Mouse (Mus musculus) B cell, adult 62 days (primary cell): ENCODE data around the gene Nuf2. TPM values are rescaled to one million over a fixed set of nuclear protein-coding genes. Genes with fewer than 3 reads are reported as not detected.

Source experiments
- total RNA-seq: library from RNA; stranded (reverse); gene quantifications from 4 replicates; pipeline ENCODE4 v1.2.4, GENCODE M21; 2023

The Nuf2 gene
- 0.66 to 1.9 TPM (median 1.5 TPM) in 4 replicates for total RNA-seq

DNA sequence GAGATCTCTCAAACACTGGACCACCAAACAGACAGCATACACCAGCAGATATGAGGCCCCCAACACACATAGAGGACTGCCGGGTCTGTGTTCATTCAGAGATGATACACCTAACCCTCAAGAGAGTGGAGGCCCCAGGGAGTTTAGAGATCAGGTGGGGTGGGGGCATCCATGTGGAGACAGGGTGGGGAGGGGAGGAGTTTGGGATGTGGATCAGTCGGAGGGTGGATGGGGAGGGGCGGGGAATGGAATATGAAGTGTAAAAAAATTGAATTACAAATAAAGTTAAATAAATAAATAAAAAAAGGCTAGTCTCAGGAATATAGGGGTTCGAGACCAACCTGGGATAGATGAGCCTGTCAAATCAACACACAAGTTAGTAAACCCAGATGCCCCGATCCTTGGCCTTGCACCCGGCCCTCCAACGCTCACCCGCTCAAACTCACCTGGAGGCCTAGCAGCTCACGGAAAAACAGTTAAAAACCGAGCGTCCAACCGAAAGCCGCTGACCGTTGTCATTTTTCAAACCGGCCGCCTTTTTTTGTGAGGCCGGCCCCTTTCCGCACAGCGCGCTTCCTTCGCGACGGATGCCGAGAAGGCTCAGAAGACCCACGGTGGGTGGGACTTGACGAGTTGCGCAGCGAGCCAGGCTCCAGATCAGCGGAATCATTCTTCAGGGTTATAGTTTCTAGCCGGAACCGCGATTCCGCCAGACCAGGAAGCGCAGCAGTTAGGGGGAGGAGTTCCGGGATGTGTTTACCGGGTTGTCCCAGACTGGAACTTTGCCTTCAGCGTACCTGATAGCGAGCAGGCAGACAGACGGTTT, at the start of gene Nuf2:
Gene Nuf2, minus strand, starts transcription at position 589 of the 826 bp plus-strand sequence.

Other genes starting within 250 kb of the Nuf2 start
- not detected in 4 replicates for gene Rgs5, start 124.0 kb upstream of the Nuf2 start, total RNA-seq
- not detected in 4 replicates for gene Rgs4, start 216.2 kb upstream of the Nuf2 start, total RNA-seq